Mouse (Mus musculus) liver, embryonic 14.5 days (tissue): ENCODE data around the gene 1700021F07Rik.

Experiments used
- CTCF ChIP-seq: IDR thresholded peaks from 2 replicates; pipeline ENCODE4 v1.5.1; 2016; ENCODE audit warnings: antibody characterized with exemption, low read depth, control low read depth
- EP300 ChIP-seq: IDR thresholded peaks from 2 replicates; pipeline ENCODE4 v1.6.1; 2016; ENCODE audit warnings: antibody characterized with exemption, low read depth

DNA sequence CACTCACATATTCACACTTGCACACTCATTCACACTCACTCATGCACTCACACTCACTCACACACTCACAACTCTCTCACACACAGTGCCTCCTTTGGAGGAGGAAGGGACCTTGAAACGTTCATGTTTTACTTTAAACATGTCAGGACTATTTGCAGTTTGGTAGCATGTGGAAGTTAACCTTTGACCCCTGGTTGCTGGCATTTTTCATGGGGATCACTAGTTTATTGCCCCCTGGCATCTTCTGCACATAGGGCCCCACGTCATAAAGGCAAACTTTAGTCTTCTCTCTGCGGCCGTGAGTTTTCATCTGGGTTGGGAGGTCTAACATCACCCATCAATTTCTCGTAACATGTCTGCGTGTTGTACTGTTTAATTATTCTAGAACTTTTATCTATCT is 8.4 kb upstream of the 1700021F07Rik start:
- TF ChIP-seq EP300 (no peak), CTCF (no peak)
